7 mouse cellular contexts compared by ENCODE assay signal in the genomic region with DNA sequence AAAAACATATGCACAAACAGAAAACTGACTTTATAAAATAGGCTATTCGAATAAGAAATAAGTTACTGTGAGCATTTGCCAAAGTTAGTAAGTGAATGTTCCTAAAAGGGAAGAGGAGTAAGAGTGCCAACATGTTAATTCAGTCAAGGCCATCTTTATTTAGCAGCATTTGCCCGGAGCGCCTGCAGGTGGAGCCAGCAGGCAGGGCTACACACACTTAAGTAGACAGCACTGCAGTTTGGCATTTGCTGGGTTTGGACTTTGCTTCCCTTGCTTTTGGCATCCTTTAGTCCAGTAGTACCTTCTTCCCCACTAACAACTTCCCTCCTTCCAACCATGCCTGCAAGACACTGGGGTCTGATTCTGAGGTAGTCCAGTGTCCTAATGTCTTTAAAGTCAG.
A peak's percentile ranks its signal among the peaks of the same experiment; 100 is the strongest.
DNase-seq lines count a peak whose midpoint lies in the region; ATAC-seq and TF ChIP-seq lines count a peak whose summit lies in the region.

No protein-coding gene starts in this region.

- no peaks in the 10 kb centered on the region for H3K27me3 ChIP-seq in forebrain, embryonic 15.5 days
- H3K27me3 ChIP-seq in lung, postnatal 0 days (replicated peaks; ENCODE audit: insufficient read depth, low read length) = no peaks in the 10 kb centered on the region

- no peaks in the 10 kb centered on the region for H3K36me3 ChIP-seq in forebrain, embryonic 15.5 days
- no peaks in the 10 kb centered on the region for H3K36me3 ChIP-seq in lung, postnatal 0 days (ENCODE audit: insufficient read depth, low read length)

- TF ChIP-seq EP300 in lung, postnatal 0 days (IDR thresholded peaks at IDR 0.05) = no peak

- peak; percentile 83 for TF ChIP-seq CTCF in lung, postnatal 0 days (IDR thresholded peaks at IDR 0.05)

- H3K4me2 ChIP-seq in forebrain, embryonic 15.5 days (replicated peaks) = no peak overlapping the region
- no peak overlapping the region for H3K4me2 ChIP-seq in lung, postnatal 0 days (replicated peaks; ENCODE audit: low read depth, low read length)

- H3K9ac ChIP-seq in forebrain, embryonic 15.5 days (replicated peaks) = no peak overlapping the region
- H3K9ac ChIP-seq in lung, postnatal 0 days (replicated peaks; ENCODE audit: low read depth) = no peak overlapping the region

- DNase-seq in 3T3-L1 (ENCODE audit: low read depth, low spot score) = peak; percentile 46
- DNase-seq in kidney, postnatal 36 days = peak; percentile 48 to 75
- DNase-seq in lung, postnatal 0 days (ENCODE audit: low spot score) = peak; percentile 61
- peak; percentile 46 for DNase-seq in right cerebral cortex, postnatal 14 days

- H3K27ac ChIP-seq in forebrain, embryonic 15.5 days (replicated peaks) = no peak overlapping the region
- no peak overlapping the region for H3K27ac ChIP-seq in lung, postnatal 0 days (ENCODE audit: low read length)

- peaks cover 4% of the 10 kb centered on the region; the same call in 1 of the 2 replicates for H3K4me1 ChIP-seq in forebrain, embryonic 15.5 days
- no peaks in the 10 kb centered on the region for H3K4me1 ChIP-seq in lung, postnatal 0 days (ENCODE audit: insufficient read depth, low read depth, low read length)

- H3K9me3 ChIP-seq in forebrain, embryonic 15.5 days = no peaks in the 10 kb centered on the region
- H3K9me3 ChIP-seq in lung, postnatal 0 days (ENCODE audit: low read length) = no peaks in the 10 kb centered on the region

- peak; percentile 93 for ATAC-seq in CD4-positive, CD25-positive, alpha-beta regulatory T cell, adult 4 months
- ATAC-seq in cerebellum, adult (ENCODE audit: insufficient number of reproducible peaks, low FRiP score, low TSS enrichment) = peak; percentile 88
- ATAC-seq in forebrain, embryonic 15.5 days (replicated peaks) = peak; percentile 51; the same call in 1 of the 2 replicates
- ATAC-seq in lung, postnatal 0 days = peak; percentile 41; the same call in 1 of the 2 replicates

- WGBS in forebrain, embryonic 15.5 days = 44% methylated on average over 3 of the region's 3 CpGs
- WGBS in lung, postnatal 0 days = 40% methylated on average over 3 of the region's 3 CpGs

- H3K4me3 ChIP-seq in forebrain, embryonic 15.5 days = no peak overlapping the region
- no peak overlapping the region for H3K4me3 ChIP-seq in lung, postnatal 0 days (ENCODE audit: low read depth, low read length)

Comparison
In these comparisons a context has a peak if more than half of its experiments do, and no peak if none do; other contexts are left out.
1. ATAC-seq: peak in every context shown above with its lines; median percentile 93 in CD4-positive, CD25-positive, alpha-beta regulatory T cell, adult 4 months; 88 in cerebellum, adult; 51 in forebrain, embryonic 15.5 days; 41 in lung, postnatal 0 days.